Mouse (Mus musculus) layer of hippocampus, adult 8-10 months (tissue): ENCODE measurements at regions not wholly inside any gene's neighbourhood (a gene's known extent, or its start where the extent isn't known, plus 50 kb on each side); places are given as distances from the start of the nearest gene placed in this dataset.

Experiments used
- DNase-seq, 2 experiments: peaks; one replicate each; pipeline ENCODE4 v3.0.0; 2022; ENCODE audit warnings: low spot score in 2 of 2

DNA sequence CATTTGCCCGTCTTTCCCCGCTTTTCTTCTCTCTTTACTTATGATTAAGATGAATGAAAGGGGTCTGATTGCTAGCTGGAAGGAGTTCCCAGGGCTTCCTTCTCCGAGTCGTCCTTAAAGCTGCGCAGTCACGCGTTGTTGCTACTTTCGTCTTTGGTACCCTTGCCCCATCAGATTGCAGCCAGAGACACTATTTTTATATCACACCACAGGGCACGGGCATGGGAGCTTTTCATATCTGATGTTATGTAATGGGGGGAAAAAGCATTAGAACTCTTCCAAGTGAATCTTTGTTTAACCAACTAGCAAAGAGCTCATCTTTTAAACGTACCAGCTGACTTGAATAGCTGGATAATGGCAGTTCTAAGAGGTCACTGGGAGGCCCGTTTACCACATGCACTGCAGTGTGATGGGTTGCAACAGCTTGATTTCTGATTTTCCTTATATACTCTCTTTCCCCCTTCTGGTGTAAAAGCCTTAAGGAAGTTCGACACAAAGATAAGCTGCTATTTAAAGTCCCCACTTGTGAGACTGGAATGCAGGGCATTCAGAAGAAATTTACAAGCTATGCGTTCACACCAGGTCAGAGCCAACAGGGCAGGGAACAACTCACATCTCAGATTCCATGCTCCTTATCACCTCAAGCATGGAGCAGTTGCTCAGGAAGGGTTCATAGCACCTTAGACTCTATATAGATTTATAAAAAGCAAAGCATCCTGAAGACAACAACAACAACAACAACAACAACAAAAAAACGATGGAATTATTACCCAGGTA is 55.5 kb upstream of the Prickle1 start:
- no peak for DNase-seq

- DNase-seq, result no peak
Measured at GRCm38 (mm10) chr15:93650009-93650522, 54.4 kb upstream of the Prickle1 start.

- no peak for DNase-seq
Measured at GRCm38 (mm10) chr15:93648646-93649045, 53.0 kb upstream of the Prickle1 start.

DNA sequence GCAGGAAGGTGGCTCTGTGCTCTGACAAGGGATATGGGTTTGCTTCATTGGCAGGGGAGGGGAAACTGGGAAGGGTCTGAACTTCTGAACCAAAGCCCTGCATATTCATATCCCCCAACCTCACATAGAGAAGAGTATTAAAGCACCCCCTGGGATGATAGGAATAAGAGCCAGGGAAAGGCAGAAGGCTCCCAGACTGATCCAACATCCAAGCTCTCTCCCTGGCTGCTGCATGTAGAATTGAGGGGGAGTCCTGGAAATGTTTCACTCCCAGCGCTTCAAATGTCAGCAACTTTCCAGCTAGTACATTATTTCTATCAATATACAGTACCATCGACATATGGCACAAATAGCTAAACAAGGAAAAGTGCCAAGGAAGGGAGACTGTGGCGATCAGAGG is 51.1 kb upstream of the Prickle1 start:
- DNase-seq, result no peak

GRCm38 (mm10) chr15:93645950-93646349 is 50.3 kb upstream of the Prickle1 start:
- no peak for DNase-seq
